ENCODE assay signal across 8 mouse cellular contexts in the genomic region with DNA sequence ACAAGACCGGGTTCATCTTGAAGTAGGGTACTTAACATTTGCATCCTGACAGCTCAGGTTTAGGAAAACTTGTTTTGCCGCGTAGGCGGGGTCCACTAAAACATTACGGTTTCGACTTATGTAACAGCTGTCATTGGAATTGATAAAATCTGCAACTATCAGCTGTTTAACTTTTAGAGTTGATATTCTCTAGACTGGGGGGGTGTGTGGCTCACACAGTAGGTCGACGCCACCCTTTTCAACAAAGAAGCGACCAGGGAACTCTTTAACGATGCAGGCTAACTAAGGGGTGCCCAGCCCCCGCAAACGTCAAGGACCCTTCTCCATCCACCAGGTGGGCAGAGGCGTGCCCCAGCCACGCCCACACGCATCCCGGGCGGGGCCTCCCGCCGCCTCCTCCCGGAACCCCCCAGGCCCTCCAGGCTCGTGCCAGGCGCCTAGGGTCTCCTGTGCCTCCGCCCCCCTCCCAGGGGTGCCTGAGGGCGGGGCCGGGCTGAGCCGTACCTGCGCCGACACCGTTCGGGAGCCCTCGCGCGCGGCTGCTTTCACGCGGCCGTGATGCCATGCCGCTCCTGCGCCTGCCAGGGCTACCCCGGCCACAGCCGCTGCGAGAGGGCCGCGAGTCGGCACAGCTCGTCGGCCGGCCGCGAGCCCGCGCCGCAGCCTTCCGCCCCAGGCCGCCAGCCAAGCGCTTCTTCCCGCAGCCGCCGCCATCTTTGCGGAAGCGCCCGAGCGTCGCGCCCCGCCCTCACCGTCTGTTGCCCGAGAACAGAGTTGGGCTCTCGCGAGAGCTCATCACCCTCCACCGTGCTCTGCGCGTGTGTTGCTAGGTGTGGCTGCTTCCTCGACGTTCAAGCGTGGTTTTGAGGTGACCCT. TPM values are rescaled to one million over a fixed set of nuclear protein-coding genes. Genes with fewer than 3 reads are reported as not detected.
DNase-seq lines count a peak whose midpoint lies in the region; ATAC-seq and TF ChIP-seq lines count a peak whose summit lies in the region.

Micu2 (minus strand) TSS at position 737 of the 876 bp plus-strand sequence.

- TF ChIP-seq CTCF in CH12.LX (conservative IDR thresholded peaks at IDR 0.05 in 1 of 2, IDR thresholded peaks at IDR 0.05 in 1 of 2; ENCODE audit: low read depth in 2 of 2, low read length in 2 of 2) = no peak
- no peak for TF ChIP-seq CTCF in testis, adult 2 months (IDR thresholded peaks at IDR 0.05; ENCODE audit: control insufficient read depth, insufficient read depth, insufficient replicate concordance, low read depth, low read length)

- H3K4me1 ChIP-seq in CH12.LX (ENCODE audit: control insufficient read depth in 1 of 2, insufficient read depth in 2 of 2) = peaks cover 2 to 50% of the 10 kb centered on the region in 2 experiments
- peaks cover 2% of the 10 kb centered on the region; the same call in 1 of the 2 replicates for H3K4me1 ChIP-seq in forebrain, embryonic 11.5 days (replicated peaks; ENCODE audit: control insufficient read depth, insufficient read depth, low read length)
- peaks cover 11% of the 10 kb centered on the region for H3K4me1 ChIP-seq in heart, embryonic 16.5 days (ENCODE audit: control insufficient read depth, insufficient read depth, low read length)
- peaks cover 12% of the 10 kb centered on the region for H3K4me1 ChIP-seq in liver, embryonic 16.5 days (ENCODE audit: control insufficient read depth, low read depth, low read length)
- H3K4me1 ChIP-seq in neural tube, embryonic 13.5 days (replicated peaks) = peaks cover 13% of the 10 kb centered on the region
- peaks cover 3% of the 10 kb centered on the region for H3K4me1 ChIP-seq in testis, adult 2 months (ENCODE audit: control insufficient read depth, insufficient read depth, low read length)

- peaks cover 13 to 39% of the 10 kb centered on the region in 2 experiments for H3K36me3 ChIP-seq in CH12.LX (replicated peaks in 1 of 2; ENCODE audit: control insufficient read depth in 1 of 2, insufficient read depth in 1 of 2, low read length in 1 of 2)
- no peaks in the 10 kb centered on the region for H3K36me3 ChIP-seq in forebrain, embryonic 11.5 days (ENCODE audit: control insufficient read depth, insufficient read depth, low read length)
- no peaks in the 10 kb centered on the region for H3K36me3 ChIP-seq in heart, embryonic 16.5 days (ENCODE audit: control insufficient read depth, insufficient read depth)
- no peaks in the 10 kb centered on the region for H3K36me3 ChIP-seq in liver, embryonic 16.5 days (ENCODE audit: control insufficient read depth, insufficient read depth)
- H3K36me3 ChIP-seq in neural tube, embryonic 13.5 days = no peaks in the 10 kb centered on the region
- H3K36me3 ChIP-seq in testis, adult 2 months (ENCODE audit: control insufficient read depth, insufficient read depth, low read length) = no peaks in the 10 kb centered on the region

- no peaks in the 10 kb centered on the region for H3K27me3 ChIP-seq in CH12.LX (replicated peaks)
- H3K27me3 ChIP-seq in forebrain, embryonic 11.5 days (ENCODE audit: control insufficient read depth, insufficient read depth, low read length) = no peaks in the 10 kb centered on the region
- H3K27me3 ChIP-seq in heart, embryonic 16.5 days (ENCODE audit: control insufficient read depth, insufficient read depth, low read length) = no peaks in the 10 kb centered on the region
- no peaks in the 10 kb centered on the region for H3K27me3 ChIP-seq in liver, embryonic 16.5 days (ENCODE audit: control insufficient read depth, insufficient read depth, low read depth, low read length)
- no peaks in the 10 kb centered on the region for H3K27me3 ChIP-seq in neural tube, embryonic 13.5 days
- H3K27me3 ChIP-seq in testis, adult 2 months (ENCODE audit: control insufficient read depth, insufficient read depth, low read length) = no peaks in the 10 kb centered on the region

- no peaks in the 10 kb centered on the region for H3K9me3 ChIP-seq in CH12.LX (replicated peaks; ENCODE audit: low read length)
- H3K9me3 ChIP-seq in forebrain, embryonic 11.5 days (ENCODE audit: control insufficient read depth, low read length) = no peaks in the 10 kb centered on the region
- H3K9me3 ChIP-seq in heart, embryonic 16.5 days (replicated peaks; ENCODE audit: control insufficient read depth, low read length) = no peaks in the 10 kb centered on the region
- H3K9me3 ChIP-seq in liver, embryonic 16.5 days (replicated peaks; ENCODE audit: control insufficient read depth, low read length) = no peaks in the 10 kb centered on the region
- H3K9me3 ChIP-seq in neural tube, embryonic 13.5 days = no peaks in the 10 kb centered on the region

- TF ChIP-seq POLR2A in CH12.LX (IDR thresholded peaks at IDR 0.05; ENCODE audit: low read depth, low read length) = peak; percentile 92
- peak; percentile 95 for TF ChIP-seq POLR2A in testis, adult 2 months (IDR thresholded peaks at IDR 0.05; ENCODE audit: control insufficient read depth, low read depth, low read length)

- DNase-seq in CH12.LX (ENCODE audit: extremely low read depth) = peak; percentile 96
- peak; percentile 74 for DNase-seq in c-Kit-positive CD71-positive TER-119-negative erythroid progenitor cells, embryonic 14.5 days (ENCODE audit: low read depth)
- DNase-seq in forebrain, embryonic 11.5 days (ENCODE audit: low spot score) = peak; percentile 93
- DNase-seq in kidney, postnatal 36 days = peak; percentile 86 to 93

- WGBS in forebrain, embryonic 11.5 days = 3% methylated on average over 74 of the region's 76 CpGs
- WGBS in heart, embryonic 16.5 days = 2% methylated on average over 76 of the region's 76 CpGs
- WGBS in liver, embryonic 16.5 days (ENCODE audit: insufficient replicate concordance) = 2% methylated on average over 59 of the region's 76 CpGs
- WGBS in neural tube, embryonic 13.5 days = 4% methylated on average over 54 of the region's 76 CpGs

- peak within 1 kb of the TSS; percentile 84 for H3K27ac ChIP-seq in CH12.LX (ENCODE audit: insufficient read depth, low read depth)
- H3K27ac ChIP-seq in forebrain, embryonic 11.5 days (ENCODE audit: low read depth, low read length) = peak within 1 kb of the TSS; percentile 62; the same call in 1 of the 2 replicates
- H3K27ac ChIP-seq in heart, embryonic 16.5 days (ENCODE audit: low read length) = peak within 1 kb of the TSS; percentile 79
- peak within 1 kb of the TSS; percentile 69 for H3K27ac ChIP-seq in liver, embryonic 16.5 days (ENCODE audit: low read length)
- H3K27ac ChIP-seq in neural tube, embryonic 13.5 days (replicated peaks) = peak within 1 kb of the TSS; percentile 92
- H3K27ac ChIP-seq in testis, adult 2 months (ENCODE audit: control insufficient read depth, insufficient read depth, low read depth, low read length) = peak within 1 kb of the TSS; percentile 97

- peak within 1 kb of the TSS; percentile 96 for H3K9ac ChIP-seq in CH12.LX (ENCODE audit: insufficient read depth, low read depth)
- peak within 1 kb of the TSS; percentile 88 for H3K9ac ChIP-seq in forebrain, embryonic 11.5 days (ENCODE audit: low read length)
- H3K9ac ChIP-seq in heart, embryonic 16.5 days (ENCODE audit: low read length) = peak within 1 kb of the TSS; percentile 95
- peak within 1 kb of the TSS; percentile 87 for H3K9ac ChIP-seq in liver, embryonic 16.5 days (ENCODE audit: low read depth, low read length)
- peak within 1 kb of the TSS; percentile 94 for H3K9ac ChIP-seq in neural tube, embryonic 13.5 days

- in situ Hi-C loops in CH12.LX (cut with MboI; ENCODE audit: low pct_ligation_motif_present, low pct_unique_long_range_greater_than_20kb, low sequenced_read_pairs) = no loop called here

- peak within 1 kb of the TSS; percentile 86 to 98 (median 98) for H3K4me3 ChIP-seq in CH12.LX (replicated peaks in 1 of 3; ENCODE audit: low read depth in 2 of 3, low read length in 2 of 3, poor library complexity in 1 of 3)
- H3K4me3 ChIP-seq in forebrain, embryonic 11.5 days (ENCODE audit: low read depth, low read length) = peak within 1 kb of the TSS; percentile 85
- H3K4me3 ChIP-seq in heart, embryonic 16.5 days (ENCODE audit: low read length) = peak within 1 kb of the TSS; percentile 98
- H3K4me3 ChIP-seq in liver, embryonic 16.5 days (ENCODE audit: low read depth, low read length) = peak within 1 kb of the TSS; percentile 90
- H3K4me3 ChIP-seq in neural tube, embryonic 13.5 days = peak within 1 kb of the TSS; percentile 86
- H3K4me3 ChIP-seq in testis, adult 2 months (ENCODE audit: control insufficient read depth, low read depth, low read length) = peak within 1 kb of the TSS; percentile 95

- peaks cover 22% of the 10 kb centered on the region for H3K79me2 ChIP-seq in CH12.LX (replicated peaks; ENCODE audit: control insufficient read depth, extremely low read depth, insufficient read depth, poor library complexity, severe bottlenecking)

- H3K4me2 ChIP-seq in CH12.LX (ENCODE audit: insufficient read depth, low read depth, poor library complexity, severe bottlenecking) = peak within 1 kb of the TSS; percentile 89
- peak within 1 kb of the TSS; percentile 74 for H3K4me2 ChIP-seq in forebrain, embryonic 11.5 days (ENCODE audit: low read depth, low read length, severe bottlenecking)
- peak within 1 kb of the TSS; percentile 88 for H3K4me2 ChIP-seq in heart, embryonic 16.5 days (ENCODE audit: low read depth, low read length)
- H3K4me2 ChIP-seq in liver, embryonic 16.5 days (ENCODE audit: low read depth, low read length) = peak within 1 kb of the TSS; percentile 63
- peak within 1 kb of the TSS; percentile 71 for H3K4me2 ChIP-seq in neural tube, embryonic 13.5 days

- no peak for TF ChIP-seq EP300 in CH12.LX (IDR thresholded peaks at IDR 0.05; ENCODE audit: low read length)

- ATAC-seq in forebrain, embryonic 11.5 days (replicated peaks; ENCODE audit: low FRiP score) = peak; percentile 97
- peak; percentile 97 for ATAC-seq in heart, embryonic 16.5 days (replicated peaks; ENCODE audit: extremely low read depth, insufficient read depth, low FRiP score)
- ATAC-seq in liver, embryonic 16.5 days (ENCODE audit: low read depth) = peak; percentile 93
- ATAC-seq in neural tube, embryonic 13.5 days (ENCODE audit: low read depth) = peak; percentile 99

- TF ChIP-seq RAD21 in CH12.LX (IDR thresholded peaks at IDR 0.05; ENCODE audit: low read depth, low read length) = no peak

- dilution Hi-C loops in CH12.LX (cut with MboI; ENCODE audit: extremely low pct_ligation_motif_present, extremely low pct_unique_long_range_greater_than_20kb, low sequenced_read_pairs) = no loop called here

TF ChIP-seq in CH12.LX, 34 proteins besides CTCF, POLR2A, EP300 and RAD21 (continues in another document):
- no peak for TF ChIP-seq JUN (IDR thresholded peaks at IDR 0.05; ENCODE audit: insufficient read depth, low read depth, low read length)
- TF ChIP-seq ZC3H11A (IDR thresholded peaks at IDR 0.05; ENCODE audit: low read depth, low read length) = no peak

RNA-seq across cellular contexts. Expression of gene Micu2, which starts in this region (rescaled TPM):
- total RNA-seq in CH12.LX (2012; rRNA removed) = 39.8 and 41.4 TPM in 2 replicates
- 62.5 and 71.6 TPM in 2 replicates for total RNA-seq in CH12.LX (2014; rRNA removed)
- 52.7 and 64.4 TPM in 2 replicates for polyA plus RNA-seq in CH12.LX (2012; ENCODE audit: insufficient read length, low read depth)
- 48.0 and 52.7 TPM in 2 replicates for polyA plus RNA-seq in forebrain, embryonic 11.5 days (2014; fragmentation: Nextera tagmentation; extraction: Ambion mirVana)
- polyA plus RNA-seq in heart, embryonic 16.5 days (2015; fragmentation: Nextera tagmentation; extraction: Ambion mirVana) = 81.7 and 88.7 TPM in 2 replicates
- polyA plus RNA-seq in liver, embryonic 16.5 days (2015; fragmentation: Nextera tagmentation; extraction: Ambion mirVana) = 34.1 and 34.3 TPM in 2 replicates
- 67.0 and 71.3 TPM in 2 replicates for polyA plus RNA-seq in neural tube, embryonic 13.5 days (2015; fragmentation: Nextera tagmentation; extraction: Ambion mirVana)
- 6.9 and 7.7 TPM in 2 replicates for polyA plus RNA-seq in testis, adult 2 months (2012; rRNA removed)

Comparison
In these comparisons a context has a peak if more than half of its experiments do, and no peak if none do; other contexts are left out.
1. Peak in every context shown above with its lines: DNase-seq, ATAC-seq, H3K4me3 ChIP-seq and H3K27ac ChIP-seq.